Mouse (Mus musculus) liver, adult (tissue): ENCODE data around the gene Vsig8.

Experiments used
- GATA4 ChIP-seq: IDR thresholded peaks from 2 replicates; pipeline ENCODE4 v1.6.1; 2014; ENCODE audit warnings: mild to moderate bottlenecking, low read length; ENCODE audit not compliant: insufficient replicate concordance

Gene Vsig8

DNA sequence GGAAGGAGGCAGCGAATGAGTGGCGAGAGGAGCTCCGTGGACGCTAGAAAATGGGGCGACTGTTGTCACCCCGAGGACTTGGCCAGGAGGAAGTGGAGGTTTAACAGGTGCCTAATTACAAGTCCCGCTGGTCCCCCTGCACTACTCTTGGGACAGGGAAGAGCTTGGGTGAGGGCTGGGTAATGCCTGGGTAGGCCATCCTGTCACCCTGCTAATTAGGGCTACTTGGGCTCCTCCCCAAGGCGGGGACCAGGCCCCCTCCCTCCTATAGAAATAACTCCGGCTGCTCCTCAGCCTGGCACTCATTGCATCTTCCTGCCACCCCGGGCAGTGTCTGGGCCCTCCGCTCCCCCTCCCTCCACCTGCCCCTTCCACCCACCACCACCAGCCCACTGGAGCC is at the start of gene Vsig8:
Vsig8 (plus strand) TSS at position 301 of the 400 bp plus-strand sequence.
- TF ChIP-seq GATA4: no peak

DNA sequence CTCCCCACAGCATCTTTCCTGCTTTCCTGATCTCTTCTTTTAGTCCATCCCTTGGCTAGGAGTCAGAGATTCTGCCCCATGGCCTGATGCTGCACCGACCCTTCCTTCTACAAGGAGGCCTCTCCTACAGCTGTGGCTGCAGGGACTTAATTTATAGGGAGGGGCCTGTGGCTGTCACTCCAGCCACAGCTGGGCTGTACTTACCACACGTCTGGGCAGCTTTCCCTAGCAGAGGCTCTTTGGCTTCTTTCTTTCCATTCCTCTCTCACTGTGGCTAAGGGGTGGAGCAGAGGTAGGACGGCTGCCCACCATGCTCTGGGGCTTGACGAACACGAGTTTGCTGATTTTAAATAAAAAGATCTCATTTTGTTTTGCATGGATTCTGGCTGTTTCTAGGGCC is 48.7 kb upstream of the Vsig8 start:
- no peak for TF ChIP-seq GATA4

DNA sequence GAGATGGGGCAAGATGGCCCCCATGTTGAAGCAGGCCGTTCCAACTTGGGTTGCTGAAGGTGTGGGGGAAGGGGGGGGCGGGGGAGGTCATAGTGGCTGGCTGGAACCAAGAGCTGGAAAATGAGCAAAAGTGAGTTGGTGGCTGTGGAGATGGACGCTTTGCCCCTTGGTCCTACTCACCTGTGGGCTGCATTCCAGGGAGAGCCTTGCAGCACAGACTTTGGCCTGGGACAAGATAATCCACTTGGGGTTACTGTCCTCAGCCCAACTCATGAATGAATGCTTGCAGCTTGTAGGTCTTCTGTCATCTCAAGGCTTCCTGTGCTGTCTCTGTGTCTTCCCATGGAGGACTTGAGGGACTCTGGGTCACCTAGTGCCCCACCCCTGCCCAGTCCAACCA is 48.0 kb upstream of the Vsig8 start:
- no peak for TF ChIP-seq GATA4

- TF ChIP-seq GATA4: peak; percentile 91; the same call in 1 of the 2 replicates
Observed at GRCm38 (mm10) chr1:172508172-172508571, 47.6 kb upstream of the Vsig8 start.

GRCm38 (mm10) chr1:172509235-172509634 is 46.5 kb upstream of the Vsig8 start:
- TF ChIP-seq GATA4: no peak

GRCm38 (mm10) chr1:172509983-172510382 is 45.8 kb upstream of the Vsig8 start:
- TF ChIP-seq GATA4: no peak

DNA sequence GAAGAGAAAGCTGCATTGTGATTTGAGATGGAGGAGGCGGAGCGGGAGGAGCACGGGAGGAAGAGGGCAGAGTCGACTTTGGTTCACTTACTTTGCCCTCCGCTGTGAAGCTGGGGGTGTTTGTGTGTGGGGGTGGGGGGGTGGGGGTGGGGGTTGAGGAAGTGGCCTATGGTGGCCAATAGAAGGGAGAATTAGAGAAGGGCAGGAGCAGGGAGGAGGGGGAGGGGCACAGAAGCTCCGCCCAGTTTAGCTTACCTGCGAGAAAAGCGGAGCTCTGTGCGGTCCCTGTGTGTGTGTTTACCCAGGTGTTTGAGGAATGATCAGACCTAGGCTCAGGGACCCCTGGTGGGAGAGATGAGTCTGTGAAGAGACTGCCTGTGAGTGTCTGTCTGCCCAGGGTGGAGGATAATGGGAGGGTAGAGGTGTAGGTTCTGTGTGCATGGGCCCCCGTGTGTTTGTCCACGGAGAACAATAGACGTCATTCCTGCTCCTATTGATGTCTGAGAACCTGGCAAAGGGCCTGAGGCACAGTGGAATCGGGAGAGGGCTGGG is 45.2 kb upstream of the Vsig8 start:
- no peak for TF ChIP-seq GATA4

GRCm38 (mm10) chr1:172512962-172513361 is 42.8 kb upstream of the Vsig8 start:
- TF ChIP-seq GATA4: peak; percentile 78; the same call in 1 of the 2 replicates

GRCm38 (mm10) chr1:172513525-172514212 is 42.1 kb upstream of the Vsig8 start:
- TF ChIP-seq GATA4: peak; percentile 88

DNA sequence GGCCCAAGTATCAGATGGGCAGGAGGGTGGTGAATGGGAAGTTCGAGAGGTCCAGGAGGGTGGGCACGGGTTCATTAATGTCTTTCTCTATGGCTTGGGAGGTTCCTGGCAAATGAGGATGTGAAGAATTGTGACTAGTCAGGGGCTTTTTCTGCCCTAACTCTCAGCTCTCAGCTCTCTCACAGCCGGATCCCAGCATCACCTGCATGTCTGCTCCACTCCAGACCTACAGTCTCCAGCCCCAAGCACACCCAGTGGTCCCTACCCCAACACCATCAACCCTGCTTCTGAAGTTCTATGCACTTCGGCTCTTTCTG is 41.6 kb upstream of the Vsig8 start:
- TF ChIP-seq GATA4: no peak

DNA sequence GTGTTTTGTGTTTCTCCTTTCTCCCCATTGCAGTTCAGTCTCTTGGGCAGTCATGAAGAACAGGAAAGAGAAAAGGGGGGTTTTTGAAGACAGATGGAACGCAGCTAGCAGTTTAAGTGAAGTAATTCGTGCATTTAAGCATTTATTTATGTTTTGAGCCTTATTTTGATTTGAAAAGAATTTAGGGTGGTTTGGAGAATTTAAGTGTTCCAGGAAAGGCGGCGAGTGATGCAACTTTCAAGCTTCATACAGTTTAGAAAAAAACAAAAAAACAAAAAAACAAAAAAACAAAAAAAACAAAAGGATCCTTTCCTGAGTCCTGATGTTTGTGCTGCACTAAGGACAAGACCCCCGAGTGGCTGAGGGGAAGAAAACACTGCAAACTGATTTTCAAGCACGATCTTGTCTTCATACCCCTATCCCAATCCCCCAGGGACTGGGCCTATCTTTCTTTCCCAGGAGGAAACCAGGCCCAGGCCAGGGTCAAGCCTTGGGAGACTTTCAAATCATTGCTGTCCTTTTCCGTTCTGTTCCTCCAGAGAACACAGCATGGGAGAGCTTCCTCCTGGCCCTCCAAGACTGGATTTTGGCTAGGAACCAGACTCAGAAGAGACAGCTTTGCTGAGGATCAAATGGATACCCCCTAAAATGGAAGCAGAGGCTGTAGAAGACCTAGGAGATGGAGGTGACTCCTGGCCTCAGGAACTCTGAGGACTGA is 41.0 kb upstream of the Vsig8 start:
- TF ChIP-seq GATA4: peak; percentile 43; the same call in 1 of the 2 replicates

DNA sequence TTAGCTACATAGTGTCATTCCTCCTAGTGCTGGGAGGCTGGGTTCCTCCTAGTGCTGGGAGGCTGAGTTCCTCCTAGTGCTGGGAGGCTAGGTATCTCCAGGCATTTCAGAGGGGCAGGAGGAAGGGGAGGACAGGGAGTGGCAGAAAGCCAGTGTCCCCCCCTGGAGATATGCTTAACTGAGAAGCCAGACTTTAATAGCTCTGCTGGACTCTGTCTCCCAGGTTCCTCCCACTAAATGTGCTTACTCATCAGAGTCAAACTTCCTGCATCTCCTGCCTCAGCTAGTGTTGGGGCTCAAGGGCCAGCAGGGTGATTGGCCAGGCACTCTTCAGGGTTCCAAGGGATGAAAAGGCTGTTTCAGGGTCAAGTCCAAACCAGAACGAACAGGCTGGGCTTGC is 40.3 kb upstream of the Vsig8 start:
- no peak for TF ChIP-seq GATA4

GRCm38 (mm10) chr1:172518013-172518412 is 37.7 kb upstream of the Vsig8 start:
- no peak for TF ChIP-seq GATA4

DNA sequence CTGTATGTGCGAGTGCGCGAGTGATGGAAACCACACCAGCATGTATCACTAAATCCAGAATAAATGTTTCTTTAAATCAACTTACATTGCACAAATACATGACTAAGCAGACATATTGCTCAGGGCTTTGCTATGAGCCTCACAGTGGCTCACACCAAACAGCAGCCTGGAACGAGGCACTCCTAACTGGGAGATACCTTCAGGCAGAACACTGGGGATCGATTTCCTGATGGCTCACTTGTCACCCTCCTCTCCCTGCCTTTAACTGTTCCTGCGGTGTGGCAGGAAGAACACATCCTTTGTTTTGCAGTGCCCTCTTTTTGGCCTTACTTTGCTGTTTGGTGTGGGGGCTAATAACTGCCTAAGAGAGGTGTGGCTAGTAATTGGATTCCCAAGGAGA is 36.1 kb upstream of the Vsig8 start:
- no peak for TF ChIP-seq GATA4

- TF ChIP-seq GATA4: no peak
Observed at GRCm38 (mm10) chr1:172520576-172521440, 34.9 kb upstream of the Vsig8 start, which contains the start of gene Cfap45. Gene Cfap45, plus strand, starts transcription at chr1:172520801.
